Mouse (Mus musculus) heart, embryonic 14.5 days (tissue): ENCODE measurements around the gene Lrrc27. TPM values are rescaled to one million over a fixed set of nuclear protein-coding genes. Genes with fewer than 3 reads are reported as not detected.

ENCODE experiments used
- ATAC-seq: fragments of 200-750 bp; cut with Nextera tagmentation; 2 replicates; pipeline ENCODE4 v1.8.0; 2017; ENCODE audit warnings: low read depth, moderate TSS enrichment; ENCODE audit not compliant: insufficient number of reproducible peaks, insufficient read depth, low FRiP score
- H3K27ac ChIP-seq, 2 experiments: fragments of 200-500 bp in 1 of 2; fragments of 300-500 bp in 1 of 2; sonication (generic) in 1 of 2; replicated peaks in 1 of 2; 2 replicates each; pipeline ENCODE4 v1.5.1; 2012 to 2014; ENCODE audit warnings: low read depth in 2 of 2, low read length in 2 of 2, control low read depth in 1 of 2, mild to moderate bottlenecking in 1 of 2, mixed read lengths in 1 of 2; ENCODE audit not compliant: control insufficient read depth in 1 of 2, insufficient read depth in 1 of 2
- H3K27me3 ChIP-seq: fragments of 300-500 bp; sonication (generic); 2 replicates; pipeline ENCODE4 v1.6.1; 2014; ENCODE audit warnings: mild to moderate bottlenecking, low read length, control low read depth; ENCODE audit not compliant: control insufficient read depth, insufficient read depth
- H3K36me3 ChIP-seq: fragments of 300-500 bp; sonication (generic); 2 replicates; pipeline ENCODE4 v1.6.1; 2014; ENCODE audit warnings: mild to moderate bottlenecking, control low read depth, low read length, mixed read lengths; ENCODE audit not compliant: control insufficient read depth, insufficient read depth
- H3K4me1 ChIP-seq, 2 experiments: fragments of 200-500 bp in 1 of 2; fragments of 300-500 bp in 1 of 2; sonication (generic) in 1 of 2; 2 replicates each; pipeline ENCODE4 v1.6.1; 2012 to 2014; ENCODE audit warnings: low read length in 2 of 2, control low read depth in 1 of 2, mixed read lengths in 1 of 2; ENCODE audit not compliant: control insufficient read depth in 2 of 2, insufficient read depth in 2 of 2
- H3K4me2 ChIP-seq: fragments of 300-500 bp; sonication (generic); 2 replicates; pipeline ENCODE4 v1.6.1; 2014; ENCODE audit warnings: mild to moderate bottlenecking, low read length
- H3K4me3 ChIP-seq, 2 experiments: fragments of 200-500 bp in 1 of 2; fragments of 300-500 bp in 1 of 2; sonication (generic) in 1 of 2; 2 replicates each; pipeline ENCODE4 v1.5.1; 2012 to 2014; ENCODE audit warnings: low read length in 2 of 2, mild to moderate bottlenecking in 2 of 2, control low read depth in 1 of 2, low read depth in 1 of 2, moderate library complexity in 1 of 2; ENCODE audit not compliant: control insufficient read depth in 1 of 2, insufficient read depth in 1 of 2
- H3K9ac ChIP-seq: fragments of 300-500 bp; sonication (generic); 2 replicates; pipeline ENCODE4 v1.6.1; 2014; ENCODE audit warnings: mild to moderate bottlenecking, low read length
- H3K9me3 ChIP-seq: fragments of 300-500 bp; sonication (generic); 2 replicates; pipeline ENCODE4 v1.6.1; 2016; ENCODE audit warnings: low read length, control low read depth; ENCODE audit not compliant: control insufficient read depth
- WGBS: fragments of 180-500 bp; shearing (Covaris S2); extraction: QIAGEN DNeasy Blood & Tissue Kit; methylation state at CpG from one replicate; pipeline ENCODE4 v1.1.7; 2014; 5-methylcytosine and 5-hydroxymethylcytosine counted together
- polyA plus RNA-seq: library from polyadenylated mRNA; unstranded; fragments of >200 nt; fragmentation: Nextera tagmentation; extraction: Ambion mirVana; gene quantifications from 2 replicates; pipeline ENCODE4 v1.2.1, GENCODE M21; 2014

The Lrrc27 gene
- 2.7 and 4.8 TPM in 2 replicates for polyA plus RNA-seq

DNA sequence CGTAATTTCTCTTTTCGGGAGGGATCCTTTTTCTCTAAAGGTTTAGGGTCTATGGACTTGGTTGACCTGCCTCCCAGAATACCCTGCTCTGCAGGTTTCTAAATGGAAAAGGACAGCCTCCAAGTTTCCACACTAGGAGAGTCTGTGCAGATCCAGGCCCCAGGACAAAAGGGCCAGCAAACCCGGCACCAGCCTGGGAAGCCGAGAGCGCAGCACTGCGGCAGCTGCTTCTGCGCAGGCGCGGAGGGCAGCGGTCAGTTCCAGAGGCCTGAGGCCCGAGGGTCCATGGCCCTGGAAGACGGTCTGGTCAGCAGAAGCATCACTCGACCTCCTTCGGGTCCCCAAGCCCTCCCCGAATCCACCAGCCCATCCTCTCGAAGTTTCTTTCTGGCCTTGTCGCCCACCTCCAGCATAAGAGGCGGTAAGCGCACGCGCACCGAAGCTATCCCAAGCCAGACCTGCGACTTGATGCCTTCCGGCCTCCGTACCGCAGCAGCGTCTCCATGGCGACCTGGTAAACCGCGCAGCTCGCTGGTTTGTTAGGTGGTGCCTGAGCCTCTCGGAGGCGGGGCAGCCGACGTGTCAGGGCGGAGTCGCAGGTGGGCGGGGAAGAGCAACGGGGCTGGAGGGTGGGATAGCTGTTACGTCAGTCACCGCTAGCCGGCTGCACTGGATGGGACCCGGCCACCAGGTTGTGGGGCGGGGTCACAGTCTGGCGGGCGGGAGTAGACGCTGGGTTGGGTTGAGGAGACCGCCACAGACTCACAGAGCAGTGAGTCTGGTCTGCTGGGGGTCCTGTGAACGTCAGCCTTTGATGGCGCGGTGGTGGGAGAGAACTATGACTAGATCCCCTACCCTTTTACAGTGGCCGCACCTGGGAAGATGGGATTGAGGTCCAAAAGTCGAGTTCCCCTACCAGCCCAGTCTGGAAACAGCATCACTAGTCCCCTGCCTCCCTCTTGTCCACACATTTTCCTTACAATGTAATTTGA lies at the start of gene Lrrc27, which contains the start of gene Stk32c:
Gene Lrrc27 (plus strand): TSS at position 235 of the 992 bp plus-strand sequence.
Gene Stk32c (minus strand): TSS at position 554 of the 992 bp plus-strand sequence.
- Histone ChIP-seq H3K9ac (peak within 1 kb of the TSS; percentile 71), H3K4me2 (peak within 1 kb of the TSS; percentile 70), H3K4me3 (peak within 1 kb of the TSS; percentile 54 to 79), H3K36me3 (no peaks in the 10 kb centered on the region), H3K4me1 (peaks cover 2 to 22% of the 10 kb centered on the region in 2 experiments; a peak in 3 of 4 replicates), H3K27ac (peak within 1 kb of the TSS; percentile 70 to 89), H3K9me3 (no peaks in the 10 kb centered on the region), H3K27me3 (no peaks in the 10 kb centered on the region)
- ATAC-seq: peak; percentile 96
- WGBS: 2% methylated on average over 53 of the region's 53 CpGs

DNA sequence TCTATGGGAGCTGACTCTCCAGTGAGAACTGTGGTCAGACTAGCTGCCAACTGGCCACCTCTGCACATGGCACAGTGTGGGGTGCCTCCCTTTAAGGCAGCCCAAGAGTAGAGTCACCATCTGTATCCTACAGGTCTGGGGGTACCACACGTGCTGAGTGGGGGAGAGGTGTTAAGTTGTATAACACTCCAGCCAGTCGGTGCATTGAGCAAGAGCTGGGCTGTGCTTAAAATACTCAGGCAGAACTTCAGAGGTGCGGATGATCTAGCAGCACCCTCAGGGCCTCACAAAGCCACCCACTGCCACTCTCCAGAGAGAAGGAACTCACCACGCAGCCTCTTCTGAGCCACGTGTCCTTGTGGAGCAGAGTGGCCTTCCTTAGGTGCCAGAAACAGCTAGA lies 48.4 kb upstream of the Lrrc27 start:
- no peak overlapping the region for H3K4me2 ChIP-seq
- no peaks in the 10 kb centered on the region for H3K36me3 ChIP-seq
- H3K4me3 ChIP-seq: no peak overlapping the region
- no peak overlapping the region for H3K9ac ChIP-seq
- H3K4me1 ChIP-seq: no peaks in the 10 kb centered on the region
- H3K27ac ChIP-seq: no peak overlapping the region
- no peak for ATAC-seq
- H3K27me3 ChIP-seq: no peaks in the 10 kb centered on the region
- H3K9me3 ChIP-seq: peaks cover 11% of the 10 kb centered on the region
- 57% methylated on average over 5 of the region's 5 CpGs for WGBS

DNA sequence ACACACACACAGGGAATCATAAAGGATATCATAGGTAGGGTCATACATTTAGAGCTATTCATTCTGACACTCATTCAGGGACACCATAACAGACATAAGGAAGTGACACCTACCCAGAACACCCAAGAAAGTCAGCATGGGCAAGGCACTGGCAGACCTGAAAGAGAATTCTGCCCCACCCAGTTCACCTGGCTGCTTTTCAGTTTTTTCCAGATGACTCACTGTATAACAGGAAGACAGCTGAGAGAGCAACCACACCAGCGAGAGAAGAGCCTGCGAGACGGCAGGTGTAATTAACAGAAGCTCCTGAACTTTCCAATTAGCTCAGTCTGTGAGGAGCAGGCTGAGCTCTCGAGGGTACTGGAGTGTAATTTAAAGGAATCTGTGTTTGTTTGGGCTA lies 43.6 kb upstream of the Lrrc27 start:
- H3K9me3 ChIP-seq: peaks cover 11% of the 10 kb centered on the region
- peaks cover 7% of the 10 kb centered on the region; the same call in 1 of the 2 replicates for H3K27me3 ChIP-seq
- no peak overlapping the region for H3K9ac ChIP-seq
- no peaks in the 10 kb centered on the region for H3K4me1 ChIP-seq
- 73% methylated on average over 4 of the region's 4 CpGs for WGBS
- no peak overlapping the region for H3K4me2 ChIP-seq
- H3K27ac ChIP-seq: no peak overlapping the region
- H3K4me3 ChIP-seq: no peak overlapping the region
- no peaks in the 10 kb centered on the region for H3K36me3 ChIP-seq
- ATAC-seq: no peak

DNA sequence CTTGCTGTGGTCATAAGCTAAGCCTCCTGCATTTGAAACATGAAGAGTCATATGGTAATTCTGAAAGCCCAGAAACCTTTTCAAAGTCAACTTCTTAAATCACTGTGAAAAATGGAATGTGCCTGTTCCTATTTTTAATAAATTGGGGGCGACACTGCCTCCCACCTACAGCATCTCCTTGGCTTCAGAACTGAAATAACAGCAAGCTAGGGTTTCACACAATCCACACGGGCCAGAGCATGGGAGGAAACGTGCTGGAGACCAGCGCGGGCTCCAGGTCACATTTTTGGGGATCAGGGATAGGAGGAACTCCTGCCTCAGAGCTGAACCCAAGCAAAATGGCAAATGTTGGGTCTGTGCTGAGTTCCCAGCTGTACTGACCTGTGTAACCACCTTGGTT lies 33.5 kb upstream of the Lrrc27 start:
- 69% methylated on average over 5 of the region's 5 CpGs for WGBS
- Histone ChIP-seq H3K9ac (no peak overlapping the region), H3K9me3 (no peaks in the 10 kb centered on the region), H3K27me3 (0 out of 2 replicates have a peak, but pooled peaks cover 4% of the 10 kb centered on the region), H3K4me2 (no peak overlapping the region), H3K36me3 (no peaks in the 10 kb centered on the region), H3K4me1 (no peaks in the 10 kb centered on the region), H3K4me3 (no peak overlapping the region), H3K27ac (no peak overlapping the region)
- no peak for ATAC-seq

DNA sequence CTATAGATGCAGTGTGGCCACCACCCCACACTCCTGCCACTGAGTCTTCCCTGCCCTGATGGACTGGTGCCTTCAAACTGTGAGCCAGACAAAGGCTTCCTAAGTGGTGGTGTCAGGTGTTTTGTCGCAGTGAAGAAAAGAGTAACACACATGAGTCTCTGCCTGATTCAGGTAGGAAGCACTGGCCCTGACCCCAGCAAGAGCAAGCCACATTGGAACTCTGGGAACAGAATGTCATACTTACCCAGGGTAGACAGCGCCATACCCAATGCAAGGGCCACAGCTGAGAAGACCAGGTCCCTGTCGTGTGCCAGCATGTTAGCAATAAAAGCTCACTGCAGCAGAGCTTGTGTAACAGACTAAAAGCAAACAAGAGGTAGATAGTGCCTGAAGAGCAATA lies 32.7 kb upstream of the Lrrc27 start:
- no peaks in the 10 kb centered on the region for H3K4me1 ChIP-seq
- no peak overlapping the region for H3K4me3 ChIP-seq
- no peak overlapping the region for H3K9ac ChIP-seq
- no peak overlapping the region for H3K4me2 ChIP-seq
- ATAC-seq: no peak
- no peak overlapping the region for H3K27ac ChIP-seq
- WGBS: 86% methylated on average over 3 of the region's 3 CpGs
- no peaks in the 10 kb centered on the region for H3K9me3 ChIP-seq
- H3K27me3 ChIP-seq: peaks cover 6% of the 10 kb centered on the region; the same call in 1 of the 2 replicates
- H3K36me3 ChIP-seq: no peaks in the 10 kb centered on the region

DNA sequence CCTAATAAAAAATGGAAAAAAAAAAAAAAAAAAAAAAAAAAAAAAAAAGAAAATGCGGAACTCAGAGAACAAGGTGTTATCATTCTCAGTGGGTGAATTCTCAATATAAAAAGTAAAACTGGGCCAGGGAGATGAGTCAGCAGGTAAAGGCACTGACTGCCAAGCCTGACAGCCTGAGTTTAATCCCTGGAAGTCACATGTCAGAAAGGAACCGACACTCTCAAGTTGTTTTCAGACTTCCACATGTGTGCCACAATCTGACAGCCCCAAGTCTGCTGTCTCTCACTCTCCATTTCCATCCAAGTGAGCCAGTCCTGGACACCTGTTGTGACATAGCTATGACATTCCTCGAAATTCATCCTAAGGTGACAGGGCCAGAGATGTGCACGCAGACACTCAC lies 28.4 kb upstream of the Lrrc27 start:
- no peak overlapping the region for H3K9ac ChIP-seq
- peaks cover 4 to 8% of the 10 kb centered on the region in 2 experiments; a peak in 3 of 4 replicates for H3K4me1 ChIP-seq
- H3K4me3 ChIP-seq: no peak overlapping the region
- H3K36me3 ChIP-seq: no peaks in the 10 kb centered on the region
- no peaks in the 10 kb centered on the region for H3K9me3 ChIP-seq
- WGBS: 68% methylated on average over 4 of the region's 4 CpGs
- peaks cover 42% of the 10 kb centered on the region for H3K27me3 ChIP-seq
- no peak for ATAC-seq
- no peak overlapping the region for H3K27ac ChIP-seq
- no peak overlapping the region for H3K4me2 ChIP-seq

DNA sequence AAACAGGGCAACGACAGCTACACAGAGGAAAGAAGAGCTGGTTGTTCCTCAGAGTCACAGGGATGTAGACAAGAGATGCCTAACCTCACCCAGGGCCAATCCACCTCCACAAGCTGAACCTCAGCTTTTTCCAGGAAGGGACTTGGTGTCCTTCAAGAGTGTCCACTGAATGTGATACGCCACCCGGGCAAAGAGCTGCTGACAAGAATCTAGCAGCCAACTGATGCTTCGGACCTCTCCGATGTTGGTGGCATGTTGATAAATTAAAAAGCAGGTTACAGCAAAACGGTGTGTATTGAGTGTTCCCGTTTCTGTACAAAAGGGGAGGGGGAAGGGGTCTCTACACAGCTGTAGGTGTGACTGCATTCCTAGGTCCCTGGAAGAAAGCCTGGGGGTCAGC lies 27.9 kb upstream of the Lrrc27 start:
- Histone ChIP-seq H3K36me3 (no peaks in the 10 kb centered on the region), H3K4me3 (no peak overlapping the region), H3K9ac (no peak overlapping the region), H3K27me3 (peaks cover 42% of the 10 kb centered on the region), H3K4me2 (no peak overlapping the region), H3K27ac (no peak overlapping the region), H3K9me3 (no peaks in the 10 kb centered on the region), H3K4me1 (peaks cover 4 to 8% of the 10 kb centered on the region in 2 experiments; a peak in 3 of 4 replicates)
- WGBS: 80% methylated on average over 7 of the region's 7 CpGs
- ATAC-seq: no peak
